Mouse (Mus musculus) forebrain, embryonic 13.5 days (tissue): Measurements from ENCODE around the gene Baiap2. TPM values are rescaled to one million over a fixed set of nuclear protein-coding genes. Genes with fewer than 3 reads are reported as not detected.

Experiments
- ATAC-seq: fragments of 200-750 bp; cut with Nextera tagmentation; 2 replicates; pipeline ENCODE4 v1.8.0; 2017
- H3K27ac ChIP-seq: fragments of 300-500 bp; sonication (generic); 2 replicates; pipeline ENCODE4 v1.5.1; 2015; ENCODE audit warnings: inconsistent platforms, mild to moderate bottlenecking, moderate library complexity
- H3K27me3 ChIP-seq: fragments of 300-500 bp; sonication (generic); 2 replicates; pipeline ENCODE4 v1.6.1; 2015; ENCODE audit warnings: mild to moderate bottlenecking, inconsistent platforms
- H3K36me3 ChIP-seq: fragments of 300-500 bp; sonication (generic); 2 replicates; pipeline ENCODE4 v1.6.1; 2015; ENCODE audit warnings: mild to moderate bottlenecking, inconsistent platforms; ENCODE audit not compliant: poor library complexity, severe bottlenecking
- H3K4me1 ChIP-seq: fragments of 300-500 bp; sonication (generic); 2 replicates; pipeline ENCODE4 v1.6.1; 2015; ENCODE audit warnings: inconsistent platforms
- H3K4me2 ChIP-seq: fragments of 300-500 bp; sonication (generic); 2 replicates; pipeline ENCODE4 v1.6.1; 2015; ENCODE audit warnings: inconsistent platforms, mild to moderate bottlenecking, moderate library complexity
- H3K4me3 ChIP-seq: fragments of 300-500 bp; sonication (generic); 2 replicates; pipeline ENCODE4 v1.5.1; 2015; ENCODE audit warnings: mild to moderate bottlenecking, inconsistent platforms
- H3K9ac ChIP-seq: fragments of 300-500 bp; sonication (generic); 2 replicates; pipeline ENCODE4 v1.6.1; 2015; ENCODE audit warnings: mild to moderate bottlenecking, inconsistent platforms
- H3K9me3 ChIP-seq: fragments of 300-500 bp; sonication (generic); replicated peaks from 2 replicates; pipeline ENCODE4 v1.6.1; 2016; ENCODE audit warnings: inconsistent platforms
- WGBS: fragments of 180-500 bp; shearing (Covaris S2); methylation state at CpG from one replicate; pipeline ENCODE4 v1.1.7; 2015; 5-methylcytosine and 5-hydroxymethylcytosine counted together
- polyA plus RNA-seq: library from polyadenylated mRNA; unstranded; fragments of >200 nt; fragmentation: Nextera tagmentation; extraction: Ambion mirVana; gene quantifications from 2 replicates; pipeline ENCODE4 v1.2.1, GENCODE M21; 2015

Gene Baiap2
- polyA plus RNA-seq, 1 experiment from 2014 or later, result 14.2 TPM

DNA sequence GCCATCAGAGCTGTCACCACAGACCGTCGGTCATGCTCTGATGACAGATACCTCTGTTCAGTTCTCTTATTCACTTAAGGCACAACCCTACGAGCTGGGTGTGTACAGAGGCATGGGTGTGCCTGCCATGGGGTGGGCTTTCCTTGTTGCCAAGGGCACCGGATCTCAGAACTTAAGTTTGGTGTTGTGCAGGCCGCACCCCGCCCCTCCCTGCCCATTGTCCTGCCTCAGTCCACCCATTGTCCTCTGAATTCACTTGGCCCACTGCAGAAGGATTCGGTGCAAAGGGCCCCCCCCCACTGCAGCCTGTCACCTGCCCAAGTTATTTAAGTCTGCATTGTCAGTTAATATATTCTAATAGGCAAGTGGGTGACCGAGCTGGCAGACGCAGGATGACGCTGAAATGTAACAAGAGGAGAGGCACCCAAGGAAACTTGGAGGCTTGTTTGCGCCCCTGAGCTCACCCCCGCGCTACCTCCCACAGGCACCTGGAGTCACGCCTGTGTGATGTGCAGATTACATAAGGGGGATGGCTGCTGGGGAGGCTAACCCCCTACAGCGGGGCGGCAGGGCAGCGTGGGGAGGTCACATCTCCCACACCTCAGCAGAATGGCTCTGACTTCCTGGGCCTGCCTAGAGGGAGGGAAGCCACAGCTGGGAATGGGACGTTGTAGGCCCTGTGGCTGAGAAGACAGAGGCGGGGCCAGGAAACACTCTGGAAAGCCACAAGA is 4.6 kb upstream of the Baiap2 start:
- Histone ChIP-seq H3K4me1 (peaks cover 67% of the 10 kb centered on the region), H3K9me3 (no peaks in the 10 kb centered on the region), H3K27ac (peak overlapping the region; percentile 68), H3K4me3 (no peak overlapping the region), H3K9ac (no peak overlapping the region), H3K27me3 (peaks cover 7% of the 10 kb centered on the region; the same call in 1 of the 2 replicates), H3K4me2 (peak overlapping the region; percentile 6; the same call in 1 of the 2 replicates), H3K36me3 (no peaks in the 10 kb centered on the region)
- WGBS, result 64% methylated on average over 19 of the region's 19 CpGs
- ATAC-seq, result no peak

- H3K9me3 ChIP-seq, result no peaks in the 10 kb centered on the region
- peaks cover 78% of the 10 kb centered on the region for H3K4me1 ChIP-seq
- peak overlapping the region; percentile 40 for H3K27ac ChIP-seq
- no peak overlapping the region for H3K4me3 ChIP-seq
- no peak overlapping the region for H3K9ac ChIP-seq
- 57% methylated on average over 8 of the region's 8 CpGs for WGBS
- no peak for ATAC-seq
- H3K36me3 ChIP-seq, result no peaks in the 10 kb centered on the region
- peak overlapping the region; percentile 10; the same call in 1 of the 2 replicates for H3K4me2 ChIP-seq
- H3K27me3 ChIP-seq, result peaks cover 7% of the 10 kb centered on the region; the same call in 1 of the 2 replicates
Measured at GRCm38 (mm10) chr11:119939073-119939710, 3.4 kb upstream of the Baiap2 start.

- ATAC-seq, result no peak
- H3K27ac ChIP-seq, result peak overlapping the region; percentile 40
- no peaks in the 10 kb centered on the region for H3K36me3 ChIP-seq
- no peaks in the 10 kb centered on the region for H3K9me3 ChIP-seq
- H3K9ac ChIP-seq, result no peak overlapping the region
- 63% methylated on average over 4 of the region's 4 CpGs for WGBS
- peak overlapping the region; percentile 99; the same call in 1 of the 2 replicates for H3K4me2 ChIP-seq
- peaks cover 83% of the 10 kb centered on the region for H3K4me1 ChIP-seq
- H3K4me3 ChIP-seq, result no peak overlapping the region
- peaks cover 8% of the 10 kb centered on the region; the same call in 1 of the 2 replicates for H3K27me3 ChIP-seq
Measured at GRCm38 (mm10) chr11:119939711-119940106, 2.9 kb upstream of the Baiap2 start.

DNA sequence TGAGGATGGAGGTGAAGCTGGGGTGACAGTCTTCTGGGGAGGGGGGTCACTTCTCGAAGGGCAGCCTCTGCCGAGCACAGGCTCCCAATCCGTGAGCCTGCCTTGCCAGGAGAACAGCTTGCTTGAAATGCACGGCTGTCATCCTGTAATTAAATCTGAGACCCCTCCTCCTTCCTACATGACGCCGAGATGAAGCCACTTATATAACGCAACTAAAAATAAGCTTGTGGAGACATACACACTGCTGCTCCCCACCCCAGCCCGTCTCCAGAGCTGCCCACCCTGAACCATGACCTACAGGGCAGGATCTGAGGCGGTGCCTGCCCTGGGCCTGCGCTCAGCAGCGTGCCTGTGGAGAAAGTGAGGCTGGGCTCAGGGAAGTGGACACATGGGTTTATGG is 2.4 kb upstream of the Baiap2 start:
- ATAC-seq, result no peak
- Histone ChIP-seq H3K4me3 (no peak overlapping the region), H3K9ac (0 out of 2 replicates have a peak overlapping the region, but pooled peaks have one; percentile 36), H3K4me1 (peaks cover 88% of the 10 kb centered on the region), H3K4me2 (peak overlapping the region; percentile 99), H3K36me3 (no peaks in the 10 kb centered on the region), H3K27ac (peak overlapping the region; percentile 70), H3K27me3 (peaks cover 9% of the 10 kb centered on the region; the same call in 1 of the 2 replicates), H3K9me3 (no peaks in the 10 kb centered on the region)
- 71% methylated on average over 11 of the region's 11 CpGs for WGBS

- Histone ChIP-seq H3K9me3 (no peaks in the 10 kb centered on the region), H3K4me2 (peak overlapping the region; percentile 99), H3K9ac (peak overlapping the region; percentile 78), H3K27me3 (peaks cover 9% of the 10 kb centered on the region; the same call in 1 of the 2 replicates), H3K36me3 (no peaks in the 10 kb centered on the region), H3K27ac (peak overlapping the region; percentile 83), H3K4me3 (peak overlapping the region; percentile 64), H3K4me1 (peaks cover 77% of the 10 kb centered on the region)
- ATAC-seq, result no peak
- WGBS, result 4% methylated on average over 8 of the region's 8 CpGs
Measured at GRCm38 (mm10) chr11:119941794-119942193, 769 bp upstream of the Baiap2 start.

- ATAC-seq, result peak; percentile 25
- H3K27me3 ChIP-seq, result peaks cover 9% of the 10 kb centered on the region; the same call in 1 of the 2 replicates
- peak overlapping the region; percentile 83 for H3K27ac ChIP-seq
- H3K4me1 ChIP-seq, result peaks cover 72% of the 10 kb centered on the region
- WGBS, result under 1% methylated on average over 35 of the region's 43 CpGs
- peak overlapping the region; percentile 78 for H3K9ac ChIP-seq
- H3K36me3 ChIP-seq, result no peaks in the 10 kb centered on the region
- H3K9me3 ChIP-seq, result no peaks in the 10 kb centered on the region
- H3K4me2 ChIP-seq, result peak overlapping the region; percentile 99
- peak overlapping the region; percentile 64 for H3K4me3 ChIP-seq
Measured at GRCm38 (mm10) chr11:119942201-119942726, 299 bp upstream of the Baiap2 start.

DNA sequence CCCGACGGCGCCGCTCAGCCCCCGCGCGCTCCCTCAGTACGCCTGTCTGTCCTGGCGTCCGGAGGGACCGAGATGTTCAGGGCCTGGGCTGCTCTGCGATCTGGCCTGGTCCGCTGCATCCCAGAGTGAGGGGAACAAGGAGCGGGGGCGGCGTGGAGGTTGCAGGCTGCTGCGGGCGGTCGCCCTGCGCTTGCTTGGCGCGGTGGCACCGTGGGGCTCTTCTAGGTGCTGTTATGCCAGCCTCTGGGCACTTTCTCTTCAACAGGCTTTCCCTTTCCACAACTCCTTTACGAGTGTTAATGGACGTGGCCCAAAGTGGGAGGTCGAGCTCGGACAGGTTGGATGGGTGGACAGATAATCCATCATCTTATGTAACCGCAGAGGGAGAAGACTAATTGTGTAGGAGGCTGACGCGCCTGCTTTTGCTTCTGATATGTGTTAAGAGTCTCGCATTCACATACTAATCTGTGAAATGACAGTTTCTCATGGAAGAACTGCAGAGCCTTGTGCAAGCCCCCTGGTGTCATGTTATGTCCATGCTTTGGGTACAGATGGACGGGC is 945 bp downstream of the Baiap2 start:
- H3K9ac ChIP-seq, result peak overlapping the region; percentile 86
- ATAC-seq, result peak; percentile 20
- WGBS, result 6% methylated on average over 26 of the region's 32 CpGs
- peaks cover 9% of the 10 kb centered on the region; the same call in 1 of the 2 replicates for H3K27me3 ChIP-seq
- peak overlapping the region; percentile 64 for H3K4me3 ChIP-seq
- H3K27ac ChIP-seq, result peak overlapping the region; percentile 40; the same call in 1 of the 2 replicates
- no peaks in the 10 kb centered on the region for H3K9me3 ChIP-seq
- H3K36me3 ChIP-seq, result no peaks in the 10 kb centered on the region
- H3K4me1 ChIP-seq, result peaks cover 61% of the 10 kb centered on the region
- H3K4me2 ChIP-seq, result peak overlapping the region; percentile 99

DNA sequence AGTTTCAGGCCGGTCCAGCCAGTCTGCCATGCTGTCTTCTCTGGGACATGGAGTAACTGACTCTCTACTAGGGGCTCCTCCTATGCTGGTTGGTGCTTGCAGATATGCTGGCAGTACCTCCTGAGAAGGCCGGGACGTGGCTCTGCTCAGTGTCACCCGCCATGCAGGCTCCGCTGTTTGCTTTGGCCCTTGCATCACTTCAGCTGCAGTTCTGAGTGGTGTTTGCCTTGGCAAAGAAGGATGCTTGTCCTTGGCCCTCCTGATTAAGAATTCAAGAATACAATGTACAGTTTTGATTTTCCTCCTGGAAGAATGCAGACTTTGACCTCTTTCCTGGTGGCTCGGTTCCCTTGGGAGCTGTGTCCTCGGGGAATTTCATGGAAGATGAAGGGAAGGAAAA is 2.8 kb downstream of the Baiap2 start:
- Histone ChIP-seq H3K27me3 (peaks cover 9% of the 10 kb centered on the region; the same call in 1 of the 2 replicates), H3K4me2 (0 out of 2 replicates have a peak overlapping the region, but pooled peaks have one; percentile 99), H3K36me3 (no peaks in the 10 kb centered on the region), H3K9me3 (no peaks in the 10 kb centered on the region), H3K4me3 (no peak overlapping the region), H3K9ac (no peak overlapping the region), H3K27ac (no peak overlapping the region), H3K4me1 (peaks cover 45% of the 10 kb centered on the region)
- no peak for ATAC-seq
- whole genome bisulfite sequencing, result 93% methylated on average over 7 of the region's 7 CpGs

DNA sequence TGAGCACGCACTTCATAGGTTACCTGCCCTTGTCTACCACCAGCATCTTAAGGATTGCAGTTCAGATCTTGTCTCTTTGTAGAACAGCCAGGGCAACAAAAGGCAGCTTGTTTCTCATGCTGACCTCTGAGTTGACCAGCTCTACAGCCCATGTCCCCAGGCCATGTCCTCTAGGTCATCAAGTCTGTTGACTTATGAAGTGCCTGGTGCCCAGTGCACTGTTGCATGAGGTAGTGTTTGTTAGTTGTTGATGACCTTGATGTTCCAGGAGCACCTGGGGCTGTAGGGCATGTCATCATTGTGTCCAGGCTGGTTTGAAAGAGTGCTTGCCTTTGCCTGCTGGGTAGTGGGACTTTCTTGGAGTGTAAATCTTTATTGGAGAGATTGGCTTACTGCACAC is 4.9 kb downstream of the Baiap2 start:
- no peaks in the 10 kb centered on the region for H3K36me3 ChIP-seq
- H3K4me3 ChIP-seq, result no peak overlapping the region
- H3K9me3 ChIP-seq, result no peaks in the 10 kb centered on the region
- 92% methylated on average over 1 of the region's 1 CpGs for whole genome bisulfite sequencing
- ATAC-seq, result no peak
- H3K4me2 ChIP-seq, result no peak overlapping the region
- H3K4me1 ChIP-seq, result peaks cover 30% of the 10 kb centered on the region
- H3K9ac ChIP-seq, result no peak overlapping the region
- 0 out of 2 replicates have a peak, but pooled peaks cover 2% of the 10 kb centered on the region for H3K27me3 ChIP-seq
- H3K27ac ChIP-seq, result no peak overlapping the region

DNA sequence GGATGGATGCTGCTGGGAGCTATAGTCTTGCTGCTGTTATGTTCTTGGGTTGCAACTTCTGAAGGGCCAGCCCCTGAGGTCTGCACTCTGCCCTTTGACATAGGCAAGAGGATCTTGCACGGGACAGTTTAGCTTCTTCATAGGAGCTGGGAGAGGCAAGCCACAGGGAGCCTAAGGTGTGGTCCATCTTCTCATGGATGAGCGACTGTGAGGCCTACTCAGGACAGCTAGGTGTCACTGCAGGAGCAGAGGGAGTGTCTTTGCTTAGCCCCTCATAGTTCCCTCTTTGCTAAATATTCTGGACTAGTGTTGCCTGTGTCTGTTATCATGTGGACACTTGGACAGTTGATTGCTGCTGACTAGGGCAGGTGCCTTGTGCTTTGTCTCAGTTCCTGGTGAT is 5.3 kb downstream of the Baiap2 start:
- ATAC-seq, result no peak

DNA sequence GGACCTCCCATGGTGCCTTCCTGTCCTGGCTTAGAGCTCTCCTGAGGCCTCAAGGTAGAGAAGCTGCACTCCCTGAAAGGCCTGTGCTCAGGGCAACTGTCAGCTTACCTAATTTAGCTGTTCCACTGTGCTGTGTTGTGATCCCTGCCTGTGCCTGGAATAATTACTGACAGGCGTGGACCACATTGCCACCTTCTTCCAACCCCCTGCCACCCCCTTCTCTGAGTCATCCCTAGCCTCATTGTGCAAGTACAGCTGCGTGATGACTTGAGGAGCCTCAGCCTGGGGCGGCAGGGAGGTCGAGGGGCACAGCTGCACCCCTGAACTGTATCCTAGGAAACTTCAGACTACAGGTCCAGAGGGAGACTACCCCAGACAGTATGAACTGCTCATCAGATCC is 5.7 kb downstream of the Baiap2 start:
- Histone ChIP-seq H3K9ac (no peak overlapping the region), H3K27ac (no peak overlapping the region), H3K4me3 (no peak overlapping the region), H3K4me1 (peaks cover 31% of the 10 kb centered on the region), H3K4me2 (no peak overlapping the region), H3K9me3 (no peaks in the 10 kb centered on the region), H3K36me3 (no peaks in the 10 kb centered on the region), H3K27me3 (0 out of 2 replicates have a peak, but pooled peaks cover 2% of the 10 kb centered on the region)
- WGBS, result 70% methylated on average over 4 of the region's 4 CpGs
- ATAC-seq, result no peak

More for the DNA sequence above, 5.3 kb downstream of the Baiap2 start:
- no peak overlapping the region for H3K27ac ChIP-seq
- H3K9ac ChIP-seq, result no peak overlapping the region
- peaks cover 34% of the 10 kb centered on the region for H3K4me1 ChIP-seq
- no peaks in the 10 kb centered on the region for H3K9me3 ChIP-seq
- no peak overlapping the region for H3K4me2 ChIP-seq
- 0 out of 2 replicates have a peak, but pooled peaks cover 2% of the 10 kb centered on the region for H3K27me3 ChIP-seq
- WGBS, result 73% methylated on average over 2 of the region's 2 CpGs
- H3K4me3 ChIP-seq, result no peak overlapping the region
- H3K36me3 ChIP-seq, result no peaks in the 10 kb centered on the region
